Mouse (Mus musculus) CH12.LX (cell line): ENCODE data around the gene Hibadh. TPM values are rescaled to one million over a fixed set of nuclear protein-coding genes. Genes with fewer than 3 reads are reported as not detected.

Source experiments
- DNase-seq: peaks from one replicate; pipeline ENCODE4 v3.0.0-alpha.2; 2013; ENCODE audit errors: extremely low read depth
- H3K27ac ChIP-seq: 2 replicates; pipeline ENCODE4 v1.5.1; 2012; ENCODE audit warnings: low read depth, mild to moderate bottlenecking, control low read depth, moderate library complexity; ENCODE audit not compliant: insufficient read depth
- H3K27me3 ChIP-seq: replicated peaks from 2 replicates; pipeline ENCODE3; 2012; ENCODE audit warnings: inconsistent platforms
- H3K36me3 ChIP-seq, 2 experiments: replicated peaks in 1 of 2; 2 replicates each; pipeline versions ENCODE3 to v1.6.1; 2012; ENCODE audit warnings: inconsistent platforms in 1 of 2, low read length in 1 of 2, mild to moderate bottlenecking in 1 of 2, mixed read lengths in 1 of 2, moderate library complexity in 1 of 2; ENCODE audit not compliant: control insufficient read depth in 1 of 2, insufficient read depth in 1 of 2
- H3K4me1 ChIP-seq, 2 experiments: 2 replicates each; pipeline ENCODE4 v1.6.1; 2012; ENCODE audit warnings: inconsistent platforms in 1 of 2, moderate library complexity in 1 of 2; ENCODE audit not compliant: insufficient read depth in 2 of 2, control insufficient read depth in 1 of 2
- H3K4me2 ChIP-seq: 2 replicates; pipeline ENCODE4 v1.6.1; 2012; ENCODE audit warnings: low read depth, mild to moderate bottlenecking, control low read depth; ENCODE audit not compliant: poor library complexity, insufficient read depth, severe bottlenecking
- H3K4me3 ChIP-seq, 3 experiments: fragments of 150-350 bp in 1 of 3; sonication (generic) in 1 of 3; replicated peaks in 1 of 3; 2 replicates each; pipeline versions ENCODE3 to v1.5.1; 2011 to 2012; ENCODE audit warnings: low read depth in 2 of 3, low read length in 2 of 3, mild to moderate bottlenecking in 2 of 3, moderate library complexity in 2 of 3, control low read depth in 1 of 3, improper control_type of control experiment in 1 of 3, inconsistent platforms in 1 of 3, mixed read lengths in 1 of 3; ENCODE audit not compliant: poor library complexity in 1 of 3
- H3K79me2 ChIP-seq: replicated peaks from 2 replicates; pipeline ENCODE4 v1.6.1; 2012; ENCODE audit warnings: mild to moderate bottlenecking, moderate library complexity; ENCODE audit not compliant: control insufficient read depth, poor library complexity, insufficient read depth, severe bottlenecking; ENCODE audit errors: extremely low read depth
- H3K9ac ChIP-seq: 2 replicates; pipeline ENCODE4 v1.6.1; 2012; ENCODE audit warnings: low read depth, mild to moderate bottlenecking, control low read depth, moderate library complexity; ENCODE audit not compliant: insufficient read depth
- H3K9me3 ChIP-seq: replicated peaks from 2 replicates; pipeline ENCODE3; 2012; ENCODE audit warnings: low read length, inconsistent platforms, mixed read lengths
- BHLHE40 ChIP-seq: IDR thresholded peaks from 2 replicates; pipeline ENCODE4 v1.6.1; 2011; ENCODE audit warnings: mild to moderate bottlenecking, low read depth, low read length, improper control_type of control experiment
- CHD1 ChIP-seq: IDR thresholded peaks from 2 replicates; pipeline ENCODE4 v1.6.1; 2012; ENCODE audit warnings: low read depth, low read length, improper control_type of control experiment, inconsistent platforms
- CTCF ChIP-seq, 2 experiments: IDR thresholded peaks in 1 of 2; conservative IDR thresholded peaks in 1 of 2; 2 replicates each; pipeline ENCODE4 v1.5.1; 2011 to 2012; ENCODE audit warnings: low read depth in 2 of 2, low read length in 2 of 2, improper control_type of control experiment in 1 of 2, inconsistent platforms in 1 of 2, mild to moderate bottlenecking in 1 of 2, moderate library complexity in 1 of 2
- E2F4 ChIP-seq: IDR thresholded peaks from 2 replicates; pipeline ENCODE4 v1.6.1; 2011; ENCODE audit warnings: low read depth, low read length, improper control_type of control experiment; ENCODE audit not compliant: insufficient replicate concordance
- ELF1 ChIP-seq: IDR thresholded peaks from 2 replicates; pipeline ENCODE4 v1.6.1; 2014; ENCODE audit warnings: low read depth, mild to moderate bottlenecking, inconsistent platforms, low read length, improper control_type of control experiment
- EP300 ChIP-seq: IDR thresholded peaks from 2 replicates; pipeline ENCODE4 v1.6.1; 2011; ENCODE audit warnings: low read length, improper control_type of control experiment
- HCFC1 ChIP-seq: IDR thresholded peaks from 2 replicates; pipeline ENCODE4 v1.6.1; 2012; ENCODE audit warnings: low read depth, mild to moderate bottlenecking, inconsistent platforms, low read length, improper control_type of control experiment
- IRF4 ChIP-seq: IDR thresholded peaks from 2 replicates; pipeline ENCODE4 v1.6.1; 2014; ENCODE audit warnings: low read depth, mild to moderate bottlenecking, inconsistent platforms, low read length, improper control_type of control experiment
- JUN ChIP-seq: IDR thresholded peaks from 2 replicates; pipeline ENCODE4 v1.6.1; 2011; ENCODE audit warnings: low read depth, mild to moderate bottlenecking, low read length, improper control_type of control experiment, moderate library complexity; ENCODE audit not compliant: insufficient read depth
- JUND ChIP-seq: conservative IDR thresholded peaks from 2 replicates; pipeline ENCODE4 v1.6.1; 2011; ENCODE audit warnings: low read depth, low read length, improper control_type of control experiment
- KAT2A ChIP-seq: IDR thresholded peaks from 2 replicates; pipeline ENCODE4 v1.6.1; 2012; ENCODE audit warnings: low read length, improper control_type of control experiment, inconsistent platforms; ENCODE audit not compliant: insufficient replicate concordance
- MAFK ChIP-seq: IDR thresholded peaks from 2 replicates; pipeline ENCODE4 v1.6.1; 2011; ENCODE audit warnings: low read length, improper control_type of control experiment; ENCODE audit not compliant: insufficient replicate concordance
- MAZ ChIP-seq: IDR thresholded peaks from 2 replicates; pipeline ENCODE4 v1.6.1; 2012; ENCODE audit warnings: low read depth, mild to moderate bottlenecking, inconsistent platforms, low read length, improper control_type of control experiment, moderate library complexity
- MXI1 ChIP-seq: IDR thresholded peaks from 2 replicates; pipeline ENCODE4 v1.6.1; 2011; ENCODE audit warnings: mild to moderate bottlenecking, low read depth, low read length, improper control_type of control experiment
- MYC ChIP-seq: IDR thresholded peaks from 2 replicates; pipeline ENCODE4 v1.6.1; 2011; ENCODE audit warnings: low read depth, mild to moderate bottlenecking, improper control_type of control experiment, low read length
- NRF1 ChIP-seq: IDR thresholded peaks from 2 replicates; pipeline ENCODE4 v1.6.1; 2014; ENCODE audit warnings: low read depth, mild to moderate bottlenecking, inconsistent platforms, low read length, improper control_type of control experiment, moderate library complexity
- POLR2AphosphoS2 ChIP-seq: IDR thresholded peaks from 2 replicates; pipeline ENCODE4 v1.6.1; 2011; ENCODE audit warnings: low read depth, low read length, improper control_type of control experiment
- RAD21 ChIP-seq: IDR thresholded peaks from 2 replicates; pipeline ENCODE4 v1.6.1; 2011; ENCODE audit warnings: low read depth, mild to moderate bottlenecking, low read length, improper control_type of control experiment, moderate library complexity
- RCOR1 ChIP-seq: conservative IDR thresholded peaks from 2 replicates; pipeline ENCODE4 v1.6.1; 2012; ENCODE audit warnings: low read depth, mild to moderate bottlenecking, inconsistent platforms, low read length, improper control_type of control experiment
- SIN3A ChIP-seq: IDR thresholded peaks from 2 replicates; pipeline ENCODE4 v1.6.1; 2012; ENCODE audit warnings: low read length, improper control_type of control experiment, inconsistent platforms
- SMC3 ChIP-seq: IDR thresholded peaks from 2 replicates; pipeline ENCODE4 v1.6.1; 2011; ENCODE audit warnings: low read depth, low read length, improper control_type of control experiment
- TBP ChIP-seq: conservative IDR thresholded peaks from 2 replicates; pipeline ENCODE4 v1.6.1; 2011; ENCODE audit warnings: low read depth, low read length, improper control_type of control experiment
- USF2 ChIP-seq: conservative IDR thresholded peaks from 2 replicates; pipeline ENCODE4 v1.6.1; 2011; ENCODE audit warnings: low read depth, low read length, improper control_type of control experiment
- ZC3H11A ChIP-seq: IDR thresholded peaks from 2 replicates; pipeline ENCODE4 v1.6.1; 2012; ENCODE audit warnings: low read depth, mild to moderate bottlenecking, inconsistent platforms, low read length, improper control_type of control experiment
- ZMIZ1 ChIP-seq: IDR thresholded peaks from 2 replicates; pipeline ENCODE4 v1.6.1; 2012; ENCODE audit warnings: low read depth, mild to moderate bottlenecking, inconsistent platforms, low read length, improper control_type of control experiment
- ZNF384 ChIP-seq: IDR thresholded peaks from 2 replicates; pipeline ENCODE4 v1.6.1; 2012; ENCODE audit warnings: low read depth, low read length, improper control_type of control experiment, inconsistent platforms
- dilution Hi-C: fragments of 300-500 bp; cut with MboI; formaldehyde crosslinking; loops from 2 replicates; pipeline ENCODE4 v1.14.3; 2020; ENCODE audit warnings: low sequenced_read_pairs; ENCODE audit not compliant: extremely low pct_unique_long_range_greater_than_20kb, extremely low pct_ligation_motif_present
- in situ Hi-C: fragments of 300-500 bp; cut with MboI; formaldehyde crosslinking; loops from 3 replicates; pipeline ENCODE4 v1.14.3; 2019; ENCODE audit warnings: low sequenced_read_pairs, low pct_ligation_motif_present, low pct_unique_long_range_greater_than_20kb, mixed read lengths
- polyA plus RNA-seq: library from polyadenylated mRNA; unstranded; fragments of >175 nt; gene quantifications from 2 replicates; pipeline ENCODE4 v1.2.1, GENCODE M21; 2012; ENCODE audit warnings: low read depth; ENCODE audit not compliant: insufficient read length
- total RNA-seq, 2 experiments: library from RNA; depleted of rRNA; stranded (reverse); fragments of 300-350 nt in 1 of 2; fragments of >200 nt in 1 of 2; gene quantifications; 2 replicates each; pipeline ENCODE4 v1.2.3; 2012 to 2014

Hibadh gene
- total and polyA plus RNA-seq, 3 experiments = 38.6 to 60.4 (median 44.4) TPM

DNA sequence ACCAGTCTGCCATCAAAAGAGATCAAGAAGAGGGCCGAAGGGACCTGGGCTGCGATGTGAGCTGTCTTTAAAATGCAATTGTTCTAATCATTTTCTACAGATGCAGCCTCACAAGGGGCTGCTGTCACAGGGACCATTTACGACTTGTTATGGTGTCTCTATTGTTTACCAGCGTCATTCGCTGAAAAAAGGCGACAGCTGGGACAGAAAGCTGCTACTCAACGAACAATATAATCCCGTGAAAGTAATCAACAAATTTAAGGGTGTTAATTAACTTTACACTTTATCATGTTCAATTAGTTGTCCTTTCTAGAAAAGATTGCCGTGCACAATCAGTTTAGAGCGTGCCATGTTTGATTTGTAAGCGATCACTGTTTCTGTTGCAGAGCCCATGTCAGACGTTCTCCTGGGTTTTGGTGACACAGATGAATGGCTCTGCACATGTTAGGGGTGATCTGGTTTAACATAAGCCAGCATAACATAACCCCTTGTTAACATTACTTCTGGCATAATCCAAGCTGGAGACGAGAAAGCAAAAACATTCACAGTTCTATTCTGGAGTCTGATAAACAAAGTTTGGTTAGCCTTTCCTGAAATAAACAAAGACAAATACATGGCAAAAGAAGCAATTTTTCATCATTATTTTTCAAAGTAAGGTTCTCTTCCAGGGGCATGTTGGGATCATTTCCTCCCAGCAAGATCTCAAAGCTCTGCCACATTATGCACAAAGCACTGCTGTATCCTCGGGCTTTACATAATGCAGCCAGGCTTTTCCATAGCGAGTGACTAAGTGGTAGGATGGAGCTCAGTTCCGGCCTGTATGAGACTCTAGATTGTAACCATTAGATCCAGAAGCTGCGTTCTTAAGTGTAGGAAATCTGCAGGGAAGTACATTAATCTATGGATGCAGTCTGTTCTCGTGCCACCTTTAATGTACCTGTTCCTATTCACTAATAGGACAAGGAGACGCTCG lies 72.6 kb downstream of the Hibadh start:
- no peak for TF ChIP-seq MAZ
- TF ChIP-seq IRF4 = no peak
- no peak for TF ChIP-seq NRF1
- TF ChIP-seq ELF1 = no peak
- no peak for TF ChIP-seq RCOR1
- no peak for TF ChIP-seq ZC3H11A
- no peak for TF ChIP-seq MXI1
- no peak for TF ChIP-seq RAD21
- TF ChIP-seq ZMIZ1 = no peak
- no peak for TF ChIP-seq SMC3
- TF ChIP-seq MAFK = no peak
- no peak for TF ChIP-seq BHLHE40
- no peak for TF ChIP-seq KAT2A
- in situ Hi-C loops = no loop called here

GRCm38 (mm10) chr6:52565210-52565609 lies 75.0 kb downstream of the Hibadh start:
- H3K27ac ChIP-seq = no peak overlapping the region
- H3K9me3 ChIP-seq = no peaks in the 10 kb centered on the region
- no peaks in the 10 kb centered on the region for H3K79me2 ChIP-seq
- dilution Hi-C loops = no loop called here
- no peak overlapping the region for H3K9ac ChIP-seq
- H3K27me3 ChIP-seq = no peaks in the 10 kb centered on the region
- in situ Hi-C loops = no loop called here
- no peak overlapping the region for H3K4me2 ChIP-seq
- DNase-seq = no peak
- TF ChIP-seq JUND (no peak), SIN3A (no peak), MYC (no peak), HCFC1 (no peak), USF2 (no peak), JUN (no peak), ZNF384 (no peak), EP300 (no peak), ELF1 (no peak), POLR2AphosphoS2 (no peak), E2F4 (no peak), MXI1 (no peak), CHD1 (no peak), NRF1 (no peak), SMC3 (no peak), RAD21 (no peak), TBP (no peak), CTCF (conservative IDR thresholded peaks at IDR 0.05 in 1 of 2, IDR thresholded peaks at IDR 0.05 in 1 of 2; ENCODE audit: low read depth in 2 of 2, low read length in 2 of 2) (no peak)
- peaks cover 0 to 38% of the 10 kb centered on the region in 2 experiments for H3K36me3 ChIP-seq
- no peak overlapping the region for H3K4me3 ChIP-seq
- no peaks in the 10 kb centered on the region for H3K4me1 ChIP-seq

More for the DNA sequence above, 72.6 kb downstream of the Hibadh start:
- dilution Hi-C loops = no loop called here
- peaks cover 3 to 42% of the 10 kb centered on the region in 2 experiments for H3K36me3 ChIP-seq
- no peak overlapping the region for H3K4me3 ChIP-seq
- H3K9ac ChIP-seq = no peak overlapping the region
- DNase-seq = no peak
- no peak overlapping the region for H3K4me2 ChIP-seq
- H3K79me2 ChIP-seq = no peaks in the 10 kb centered on the region
- H3K4me1 ChIP-seq = peaks cover 0 to 10% of the 10 kb centered on the region in 2 experiments; a peak in 1 of 4 replicates
- H3K27me3 ChIP-seq = no peaks in the 10 kb centered on the region
- H3K27ac ChIP-seq = no peak overlapping the region
- no peaks in the 10 kb centered on the region for H3K9me3 ChIP-seq
